Mouse (Mus musculus) E14TG2a.4 (cell line): ENCODE data around the gene Rassf10.
A peak's percentile ranks its signal among the peaks of the same experiment; 100 is the strongest.

Source experiments
- H3K27me3 ChIP-seq: 2 replicates; pipeline ENCODE4 v1.6.1; 2014; ENCODE audit warnings: low read length, control low read depth; ENCODE audit not compliant: insufficient read depth
- H3K36me3 ChIP-seq: 2 replicates; pipeline ENCODE4 v1.6.1; 2014; ENCODE audit warnings: low read length, control low read depth; ENCODE audit not compliant: insufficient read depth
- H3K4me1 ChIP-seq: replicated peaks from 2 replicates; pipeline ENCODE4 v1.6.1; 2014; ENCODE audit warnings: low read depth, low read length, control low read depth
- H3K4me3 ChIP-seq: replicated peaks from 2 replicates; pipeline ENCODE4 v1.5.1; 2014; ENCODE audit warnings: mild to moderate bottlenecking, low read length
- H3K9me3 ChIP-seq: 2 replicates; pipeline ENCODE4 v1.6.1; 2014; ENCODE audit warnings: low read length, control low read depth
- CTCF ChIP-seq: conservative IDR thresholded peaks from 2 replicates; pipeline ENCODE4 v1.5.1; 2014; ENCODE audit warnings: low read length
- NANOG ChIP-seq: IDR thresholded peaks from 2 replicates; pipeline ENCODE4 v1.6.1; 2014; ENCODE audit warnings: borderline replicate concordance, low read length, mixed read lengths
- POU5F1 ChIP-seq: IDR thresholded peaks from 2 replicates; pipeline ENCODE4 v1.6.1; 2014; ENCODE audit warnings: low read length, borderline replicate concordance

The Rassf10 gene

GRCm38 (mm10) chr7:112984704-112985577 is 31.2 kb downstream of the Rassf10 start:
- no peaks in the 10 kb centered on the region for H3K36me3 ChIP-seq
- no peak for TF ChIP-seq POU5F1
- TF ChIP-seq CTCF, result no peak
- no peak for TF ChIP-seq NANOG
- no peaks in the 10 kb centered on the region for H3K9me3 ChIP-seq

GRCm38 (mm10) chr7:112985578-112985949 is 31.8 kb downstream of the Rassf10 start:
- TF ChIP-seq NANOG, result no peak
- TF ChIP-seq CTCF, result no peak
- TF ChIP-seq POU5F1, result no peak
- Histone ChIP-seq H3K4me3 (peak overlapping the region; percentile 23; the same call in 1 of the 2 replicates), H3K9me3 (no peaks in the 10 kb centered on the region)

More at GRCm38 (mm10) chr7:112984704-112985577, 31.2 kb downstream of the Rassf10 start:
- H3K27me3 ChIP-seq, result peaks cover 7% of the 10 kb centered on the region; the same call in 1 of the 2 replicates
- H3K4me3 ChIP-seq, result peak overlapping the region; percentile 23; the same call in 1 of the 2 replicates
- peaks cover 14% of the 10 kb centered on the region for H3K4me1 ChIP-seq

GRCm38 (mm10) chr7:112992928-112993327 is 39.2 kb downstream of the Rassf10 start:
- TF ChIP-seq POU5F1 (no peak), CTCF (no peak), NANOG (no peak)
- no peaks in the 10 kb centered on the region for H3K36me3 ChIP-seq
- no peak overlapping the region for H3K4me3 ChIP-seq
- no peaks in the 10 kb centered on the region for H3K9me3 ChIP-seq
- H3K27me3 ChIP-seq, result peaks cover 3% of the 10 kb centered on the region; the same call in 1 of the 2 replicates
- H3K4me1 ChIP-seq, result no peaks in the 10 kb centered on the region; the same call in 1 of the 2 replicates

More at GRCm38 (mm10) chr7:112985578-112985949, 31.8 kb downstream of the Rassf10 start:
- peaks cover 14% of the 10 kb centered on the region for H3K4me1 ChIP-seq
- H3K36me3 ChIP-seq, result no peaks in the 10 kb centered on the region
- H3K27me3 ChIP-seq, result peaks cover 7% of the 10 kb centered on the region; the same call in 1 of the 2 replicates

- no peaks in the 10 kb centered on the region for H3K36me3 ChIP-seq
- TF ChIP-seq POU5F1, result no peak
- no peak for TF ChIP-seq NANOG
- TF ChIP-seq CTCF, result no peak
- H3K27me3 ChIP-seq, result peaks cover 8% of the 10 kb centered on the region; the same call in 1 of the 2 replicates
- H3K9me3 ChIP-seq, result no peaks in the 10 kb centered on the region
- H3K4me3 ChIP-seq, result no peak overlapping the region
- peaks cover 8% of the 10 kb centered on the region for H3K4me1 ChIP-seq
These were observed 49.9 kb downstream of the Rassf10 start for GRCm38 (mm10) chr7:113003565-113004255.

GRCm38 (mm10) chr7:113005726-113006125 is 52.0 kb downstream of the Rassf10 start:
- peaks cover 8% of the 10 kb centered on the region; the same call in 1 of the 2 replicates for H3K27me3 ChIP-seq
- no peaks in the 10 kb centered on the region for H3K9me3 ChIP-seq
- peaks cover 8% of the 10 kb centered on the region for H3K4me1 ChIP-seq
- no peak overlapping the region for H3K4me3 ChIP-seq
- no peaks in the 10 kb centered on the region for H3K36me3 ChIP-seq
- TF ChIP-seq POU5F1 (no peak), NANOG (no peak), CTCF (no peak)
